24 mouse cellular contexts compared by ENCODE assay signal in genomic region chr12:109442115-109442514, GRCm38 (mm10). TPM values are rescaled to one million over a fixed set of nuclear protein-coding genes. Genes with fewer than 3 reads are reported as not detected.
DNase-seq lines count a peak whose midpoint lies in the region; ATAC-seq lines count a peak whose summit lies in the region.
"Had no signal": no experiment of that assay in that cellular context is flagged by ENCODE, and none has a peak within 500 bp of the region (broad histone marks: within the 10 kb centered on the region; RNA-seq: fewer than 3 reads in every experiment).

No protein-coding gene starts in this region.

- no peaks in the 10 kb centered on the region for H3K36me3 ChIP-seq in hindbrain, embryonic 10.5 days
- H3K36me3 ChIP-seq in hindbrain, embryonic 12.5 days, result no peaks in the 10 kb centered on the region
- no peaks in the 10 kb centered on the region for H3K36me3 ChIP-seq in midbrain, embryonic 10.5 days
- H3K36me3 ChIP-seq in midbrain, embryonic 14.5 days (ENCODE audit: control insufficient read depth, insufficient read depth, low read length), result no peaks in the 10 kb centered on the region
- H3K36me3 ChIP-seq in limb, embryonic 10.5 days, result no peaks in the 10 kb centered on the region
- H3K36me3 ChIP-seq: forebrain, embryonic 15.5 days; hindbrain, embryonic 15.5 days; kidney, embryonic 15.5 days; liver, embryonic 15.5 days; midbrain, embryonic 15.5 days; neural tube, embryonic 12.5 days had no signal

- peak overlapping the region; percentile 29; the same call in 1 of the 2 replicates for H3K27ac ChIP-seq in hindbrain, embryonic 10.5 days
- no peak overlapping the region for H3K27ac ChIP-seq in hindbrain, embryonic 12.5 days
- peak overlapping the region; percentile 35; the same call in 1 of the 2 replicates for H3K27ac ChIP-seq in midbrain, embryonic 10.5 days (replicated peaks)
- no peak overlapping the region for H3K27ac ChIP-seq in midbrain, embryonic 14.5 days (replicated peaks; ENCODE audit: low read depth, low read length)
- peak overlapping the region; percentile 53; the same call in 1 of the 2 replicates for H3K27ac ChIP-seq in limb, embryonic 10.5 days
- H3K27ac ChIP-seq: forebrain, embryonic 15.5 days; hindbrain, embryonic 15.5 days; kidney, embryonic 15.5 days; liver, embryonic 15.5 days; macrophage; midbrain, embryonic 15.5 days; neural tube, embryonic 12.5 days had no signal

- no peak overlapping the region for H3K4me3 ChIP-seq in hindbrain, embryonic 10.5 days
- H3K4me3 ChIP-seq in hindbrain, embryonic 12.5 days, result no peak overlapping the region
- no peak overlapping the region for H3K4me3 ChIP-seq in midbrain, embryonic 10.5 days
- no peak overlapping the region for H3K4me3 ChIP-seq in midbrain, embryonic 14.5 days (replicated peaks; ENCODE audit: low read depth, low read length)
- no peak overlapping the region for H3K4me3 ChIP-seq in limb, embryonic 10.5 days
- H3K4me3 ChIP-seq: erythroblast, embryonic 14.5 days; forebrain, embryonic 15.5 days; hindbrain, embryonic 15.5 days; kidney, embryonic 15.5 days; liver, embryonic 15.5 days; midbrain, embryonic 15.5 days; neural tube, embryonic 12.5 days had no signal

- H3K4me1 ChIP-seq in hindbrain, embryonic 10.5 days (replicated peaks), result peaks cover 94% of the 10 kb centered on the region
- peaks cover 65% of the 10 kb centered on the region for H3K4me1 ChIP-seq in hindbrain, embryonic 12.5 days
- peaks cover 92% of the 10 kb centered on the region for H3K4me1 ChIP-seq in midbrain, embryonic 10.5 days
- H3K4me1 ChIP-seq in midbrain, embryonic 14.5 days (ENCODE audit: control insufficient read depth, insufficient read depth, low read length), result peaks cover 35% of the 10 kb centered on the region
- peaks cover 92% of the 10 kb centered on the region for H3K4me1 ChIP-seq in limb, embryonic 10.5 days

- H3K9ac ChIP-seq in hindbrain, embryonic 12.5 days, result no peak overlapping the region
- H3K9ac ChIP-seq in midbrain, embryonic 14.5 days (replicated peaks; ENCODE audit: low read length), result no peak overlapping the region
- H3K9ac ChIP-seq: forebrain, embryonic 15.5 days; hindbrain, embryonic 15.5 days; kidney, embryonic 15.5 days; liver, embryonic 15.5 days; lung, embryonic 14.5 days; midbrain, embryonic 15.5 days; neural tube, embryonic 12.5 days had no signal

- no peak overlapping the region for H3K4me2 ChIP-seq in hindbrain, embryonic 12.5 days (replicated peaks)
- no peak overlapping the region for H3K4me2 ChIP-seq in midbrain, embryonic 14.5 days (ENCODE audit: low read length)
- H3K4me2 ChIP-seq: forebrain, embryonic 15.5 days; heart, embryonic 11.5 days; hindbrain, embryonic 15.5 days; kidney, embryonic 15.5 days; liver, embryonic 15.5 days; lung, embryonic 14.5 days; midbrain, embryonic 15.5 days; neural tube, embryonic 12.5 days had no signal

- no peak for ATAC-seq in hindbrain, embryonic 12.5 days (ENCODE audit: low FRiP score)
- no peak for ATAC-seq in midbrain, embryonic 14.5 days (ENCODE audit: low FRiP score, low TSS enrichment)
- ATAC-seq: forebrain, embryonic 15.5 days; midbrain, embryonic 15.5 days had no signal

- 63% methylated on average over 13 of the region's 13 CpGs for WGBS in hindbrain, embryonic 10.5 days
- WGBS in hindbrain, embryonic 12.5 days, result 53% methylated on average over 13 of the region's 13 CpGs
- 73% methylated on average over 13 of the region's 13 CpGs for WGBS in midbrain, embryonic 10.5 days
- WGBS in midbrain, embryonic 14.5 days, result 47% methylated on average over 13 of the region's 13 CpGs
- 36% methylated on average over 13 of the region's 13 CpGs for WGBS in limb, embryonic 10.5 days

- DNase-seq in hindbrain, embryonic 10.5 days (ENCODE audit: low spot score), result no peak
- DNase-seq in midbrain, embryonic 10.5 days (ENCODE audit: low spot score), result no peak
- no peak for DNase-seq in midbrain, embryonic 14.5 days
- no peak for DNase-seq in limb, embryonic 10.5 days (ENCODE audit: low spot score)
- DNase-seq in gastrocnemius, postnatal 10 days, result no peak
- DNase-seq: cerebellum, adult 8-10 months; cerebellum, postnatal 36 days; gastrocnemius, postnatal 36 days; kidney, adult 18-20 months; kidney, postnatal 25 days; right cerebral cortex, postnatal 4 days had no signal

- no peaks in the 10 kb centered on the region for H3K9me3 ChIP-seq in hindbrain, embryonic 10.5 days
- H3K9me3 ChIP-seq in hindbrain, embryonic 12.5 days (replicated peaks), result no peaks in the 10 kb centered on the region
- no peaks in the 10 kb centered on the region for H3K9me3 ChIP-seq in midbrain, embryonic 10.5 days (replicated peaks)
- H3K9me3 ChIP-seq in midbrain, embryonic 14.5 days (ENCODE audit: control insufficient read depth, low read length), result no peaks in the 10 kb centered on the region
- no peaks in the 10 kb centered on the region for H3K9me3 ChIP-seq in limb, embryonic 10.5 days (replicated peaks)
- H3K9me3 ChIP-seq: forebrain, embryonic 15.5 days; hindbrain, embryonic 15.5 days; kidney, embryonic 15.5 days; liver, embryonic 15.5 days; midbrain, embryonic 15.5 days; neural tube, embryonic 12.5 days had no signal

- peaks cover 96% of the 10 kb centered on the region for H3K27me3 ChIP-seq in hindbrain, embryonic 10.5 days (ENCODE audit: insufficient read depth, poor library complexity, severe bottlenecking)
- peaks cover 65% of the 10 kb centered on the region for H3K27me3 ChIP-seq in hindbrain, embryonic 12.5 days
- peaks cover 91% of the 10 kb centered on the region for H3K27me3 ChIP-seq in midbrain, embryonic 10.5 days (ENCODE audit: low read depth, poor library complexity, severe bottlenecking)
- peaks cover 73% of the 10 kb centered on the region for H3K27me3 ChIP-seq in midbrain, embryonic 14.5 days (ENCODE audit: control insufficient read depth, insufficient read depth, low read length)
- peaks cover 39% of the 10 kb centered on the region for H3K27me3 ChIP-seq in limb, embryonic 10.5 days (ENCODE audit: low read depth, poor library complexity, severe bottlenecking)

RNA-seq across cellular contexts. Expression of gene Dlk1, which starts 10.5 kb away (rescaled TPM):
- polyA plus RNA-seq in hindbrain, embryonic 10.5 days (2016; fragmentation: Nextera tagmentation; extraction: Ambion mirVana), result 64.4 and 82.8 TPM in 2 replicates
- polyA plus RNA-seq in hindbrain, embryonic 12.5 days (2016; fragmentation: Nextera tagmentation; extraction: Ambion mirVana), result 140 and 145 TPM in 2 replicates
- polyA plus RNA-seq in midbrain, embryonic 10.5 days (2016; fragmentation: Nextera tagmentation; extraction: Ambion mirVana), result 107 and 118 TPM in 2 replicates
- polyA plus RNA-seq in midbrain, embryonic 14.5 days (2014; fragmentation: Nextera tagmentation; extraction: Ambion mirVana), result 50.3 and 51.4 TPM in 2 replicates
- 106 and 159 TPM in 2 replicates for polyA plus RNA-seq in limb, embryonic 10.5 days (2016; fragmentation: Nextera tagmentation; extraction: Ambion mirVana)
- total RNA-seq in gastrocnemius, postnatal 10 days (2021), result 1,000 to 10,000 TPM in 1 of 2 experiments, 100 to 1,000 TPM in 1; 774 to 1,034 TPM
- total RNA-seq: liver, adult 2 months; megakaryocyte-erythroid progenitor cell, adult 5-6 weeks had no signal
- polyA plus RNA-seq: macrophage had no signal

Comparison
In these comparisons a context has a peak if more than half of its experiments do, and no peak if none do; other contexts are left out.
1. H3K27ac ChIP-seq: peak in hindbrain, embryonic 10.5 days (single experiment), midbrain, embryonic 10.5 days (single experiment) and limb, embryonic 10.5 days (single experiment); none in hindbrain, embryonic 12.5 days (single experiment) and midbrain, embryonic 14.5 days (single experiment).